Mouse (Mus musculus) liver, embryonic 15.5 days (tissue): ENCODE measurements around the gene Gstp3. TPM values are rescaled to one million over a fixed set of nuclear protein-coding genes. Genes with fewer than 3 reads are reported as not detected.

Source experiments
- ATAC-seq: fragments of 200-750 bp; cut with Nextera tagmentation; 2 replicates; pipeline ENCODE4 v1.8.0; 2017; ENCODE audit warnings: moderate number of reproducible peaks, mild to moderate bottlenecking, moderate library complexity; ENCODE audit not compliant: insufficient read depth
- H3K27ac ChIP-seq: fragments of 300-500 bp; sonication (generic); replicated peaks from 2 replicates; pipeline ENCODE4 v1.5.1; 2015; ENCODE audit warnings: mild to moderate bottlenecking, inconsistent platforms
- H3K27me3 ChIP-seq: fragments of 300-500 bp; sonication (generic); 2 replicates; pipeline ENCODE4 v1.6.1; 2015; ENCODE audit warnings: mild to moderate bottlenecking, inconsistent platforms
- H3K36me3 ChIP-seq: fragments of 300-500 bp; sonication (generic); replicated peaks from 2 replicates; pipeline ENCODE4 v1.6.1; 2015; ENCODE audit warnings: moderate library complexity, mild to moderate bottlenecking, inconsistent platforms
- H3K4me1 ChIP-seq: fragments of 300-500 bp; sonication (generic); replicated peaks from 2 replicates; pipeline ENCODE4 v1.6.1; 2015; ENCODE audit warnings: inconsistent platforms
- H3K4me2 ChIP-seq: fragments of 300-500 bp; sonication (generic); 2 replicates; pipeline ENCODE4 v1.6.1; 2015; ENCODE audit warnings: moderate library complexity, mild to moderate bottlenecking, inconsistent platforms
- H3K4me3 ChIP-seq: fragments of 300-500 bp; sonication (generic); replicated peaks from 2 replicates; pipeline ENCODE4 v1.5.1; 2015; ENCODE audit warnings: mild to moderate bottlenecking, inconsistent platforms
- H3K9ac ChIP-seq: fragments of 300-500 bp; sonication (generic); 2 replicates; pipeline ENCODE4 v1.6.1; 2015; ENCODE audit warnings: moderate library complexity, mild to moderate bottlenecking, inconsistent platforms
- H3K9me3 ChIP-seq: fragments of 300-500 bp; sonication (generic); replicated peaks from 2 replicates; pipeline ENCODE4 v1.6.1; 2016; ENCODE audit warnings: inconsistent platforms
- WGBS: fragments of 180-500 bp; shearing (Covaris S2); methylation state at CpG from one replicate; pipeline ENCODE4 v1.1.7; 2015; ENCODE audit warnings: mixed read lengths; ENCODE audit not compliant: insufficient replicate concordance; 5-methylcytosine and 5-hydroxymethylcytosine counted together
- polyA plus RNA-seq: library from polyadenylated mRNA; unstranded; fragments of >200 nt; fragmentation: Nextera tagmentation; extraction: Ambion mirVana; gene quantifications from 2 replicates; pipeline ENCODE4 v1.2.1, GENCODE M21; 2015

Gene Gstp3
- polyA plus RNA-seq, 1 experiment from 2014 or later = 77.6 TPM

DNA sequence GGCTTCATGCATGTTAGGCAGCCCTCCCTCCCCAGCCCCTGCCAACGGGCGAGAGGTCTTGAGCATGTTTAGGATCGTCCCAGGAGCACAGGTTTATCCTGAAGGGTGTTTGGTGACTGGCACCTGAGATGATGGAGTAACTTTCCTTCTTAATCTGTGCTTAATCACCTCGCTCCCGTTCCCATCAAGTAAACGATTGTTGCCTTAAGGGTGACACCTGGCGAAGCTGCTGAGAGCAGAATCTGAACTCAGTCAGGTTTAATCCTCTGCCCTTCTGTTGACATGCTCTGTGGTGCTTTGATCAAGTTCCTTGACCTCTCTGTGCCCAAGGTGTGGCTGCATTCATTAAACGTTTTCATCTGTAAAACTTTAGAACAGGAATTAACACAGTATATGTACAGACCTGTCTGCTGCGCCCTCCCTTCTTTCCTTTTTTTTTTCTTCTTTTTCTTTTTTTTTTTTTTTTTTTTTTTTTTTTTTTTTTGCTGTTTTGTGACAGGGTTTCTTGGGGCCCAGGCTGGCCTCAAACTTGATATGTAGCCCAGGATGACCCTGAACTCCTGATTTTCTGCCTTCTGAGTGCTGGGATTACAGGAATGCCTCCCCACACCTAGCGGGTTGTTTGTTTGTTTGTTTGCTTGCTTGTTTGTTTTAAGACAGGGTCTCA lies 41.3 kb downstream of the Gstp3 start:
- no peak overlapping the region for H3K4me2 ChIP-seq
- H3K9me3 ChIP-seq = no peaks in the 10 kb centered on the region
- no peak overlapping the region for H3K9ac ChIP-seq
- 66% methylated on average over 10 of the region's 10 CpGs for WGBS
- ATAC-seq = no peak
- no peaks in the 10 kb centered on the region for H3K27me3 ChIP-seq
- no peaks in the 10 kb centered on the region for H3K36me3 ChIP-seq
- H3K4me3 ChIP-seq = no peak overlapping the region
- H3K27ac ChIP-seq = no peak overlapping the region
- peaks cover 42% of the 10 kb centered on the region for H3K4me1 ChIP-seq

DNA sequence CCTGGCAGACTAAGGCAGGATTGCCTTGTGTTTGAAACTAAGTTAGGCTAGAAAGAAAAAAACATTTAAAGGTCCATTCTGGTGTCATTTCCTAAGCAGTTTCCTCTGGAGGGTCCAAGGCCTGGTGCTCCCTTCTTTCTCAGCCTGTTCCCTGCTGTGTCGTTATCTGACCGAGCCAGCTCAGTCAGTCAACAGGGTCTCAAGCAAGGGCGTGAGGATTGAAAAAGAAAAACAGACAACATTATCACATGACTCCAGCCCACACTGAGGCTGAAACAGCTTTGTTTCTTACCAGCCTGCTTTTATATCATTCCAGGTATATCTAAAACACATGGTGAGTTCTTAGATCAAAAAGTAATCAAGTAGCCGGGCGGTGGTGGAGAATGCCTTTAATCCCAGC lies 43.7 kb downstream of the Gstp3 start:
- H3K9ac ChIP-seq = no peak overlapping the region
- H3K4me3 ChIP-seq = no peak overlapping the region
- peak overlapping the region; percentile 0; the same call in 1 of the 2 replicates for H3K4me2 ChIP-seq
- 22% methylated on average over 5 of the region's 5 CpGs for WGBS
- no peaks in the 10 kb centered on the region for H3K27me3 ChIP-seq
- no peak for ATAC-seq
- 0 out of 2 replicates have a peak, but pooled peaks cover 6% of the 10 kb centered on the region for H3K36me3 ChIP-seq
- H3K9me3 ChIP-seq = no peaks in the 10 kb centered on the region
- peak overlapping the region; percentile 78 for H3K27ac ChIP-seq
- peaks cover 59% of the 10 kb centered on the region for H3K4me1 ChIP-seq

DNA sequence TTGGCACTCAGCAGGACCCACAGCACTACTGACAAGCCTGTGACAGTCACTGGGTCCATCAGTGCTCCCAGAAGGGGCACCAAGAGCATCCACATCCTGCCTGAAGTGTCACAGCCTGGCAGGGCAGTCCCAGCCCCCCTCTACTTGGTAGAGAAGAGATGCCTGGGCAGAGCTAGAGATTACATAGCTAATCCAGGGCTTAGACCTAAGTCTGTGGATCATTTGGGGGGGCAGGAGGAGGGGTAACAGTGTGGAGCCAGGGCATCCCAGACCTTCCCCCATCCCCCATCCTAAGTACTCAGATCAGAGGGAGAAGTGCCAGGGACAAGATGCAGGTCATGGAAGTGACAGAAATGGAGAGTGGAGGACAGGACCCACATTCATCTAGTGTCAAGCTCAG lies 44.6 kb downstream of the Gstp3 start:
- Histone ChIP-seq H3K9ac (0 out of 2 replicates have a peak overlapping the region, but pooled peaks have one; percentile 2), H3K36me3 (peaks cover 13% of the 10 kb centered on the region), H3K4me2 (no peak overlapping the region), H3K9me3 (no peaks in the 10 kb centered on the region), H3K4me1 (peaks cover 59% of the 10 kb centered on the region), H3K27me3 (no peaks in the 10 kb centered on the region), H3K4me3 (no peak overlapping the region), H3K27ac (peak overlapping the region; percentile 78)
- ATAC-seq = no peak

DNA sequence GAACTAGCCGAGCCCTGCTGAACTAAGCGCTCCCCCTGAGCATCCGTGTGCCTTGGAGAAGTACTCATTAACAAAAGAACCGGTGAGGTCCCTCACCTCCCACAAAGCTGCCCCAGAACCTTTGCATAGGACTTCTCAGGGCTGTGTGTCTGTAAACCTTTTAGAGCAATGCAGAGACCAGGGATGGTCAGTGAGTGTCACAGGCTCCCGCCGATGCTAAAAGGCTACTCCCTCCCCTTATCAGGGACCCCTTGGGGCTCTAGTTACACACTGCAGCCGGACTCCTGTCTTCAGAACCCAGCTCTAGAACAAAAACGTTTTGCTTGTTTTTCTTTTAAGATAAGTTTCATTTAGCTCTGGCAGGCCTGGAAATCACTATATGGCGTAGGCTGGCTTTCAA lies 46.3 kb downstream of the Gstp3 start:
- peak; percentile 49 for ATAC-seq
- H3K9ac ChIP-seq = peak overlapping the region; percentile 63
- 9% methylated on average over 9 of the region's 9 CpGs for WGBS
- peaks cover 30% of the 10 kb centered on the region for H3K36me3 ChIP-seq
- H3K4me1 ChIP-seq = peaks cover 45% of the 10 kb centered on the region
- peak overlapping the region; percentile 83 for H3K4me3 ChIP-seq
- no peaks in the 10 kb centered on the region for H3K27me3 ChIP-seq
- peak overlapping the region; percentile 80 for H3K27ac ChIP-seq
- peak overlapping the region; percentile 78 for H3K4me2 ChIP-seq
- H3K9me3 ChIP-seq = no peaks in the 10 kb centered on the region

DNA sequence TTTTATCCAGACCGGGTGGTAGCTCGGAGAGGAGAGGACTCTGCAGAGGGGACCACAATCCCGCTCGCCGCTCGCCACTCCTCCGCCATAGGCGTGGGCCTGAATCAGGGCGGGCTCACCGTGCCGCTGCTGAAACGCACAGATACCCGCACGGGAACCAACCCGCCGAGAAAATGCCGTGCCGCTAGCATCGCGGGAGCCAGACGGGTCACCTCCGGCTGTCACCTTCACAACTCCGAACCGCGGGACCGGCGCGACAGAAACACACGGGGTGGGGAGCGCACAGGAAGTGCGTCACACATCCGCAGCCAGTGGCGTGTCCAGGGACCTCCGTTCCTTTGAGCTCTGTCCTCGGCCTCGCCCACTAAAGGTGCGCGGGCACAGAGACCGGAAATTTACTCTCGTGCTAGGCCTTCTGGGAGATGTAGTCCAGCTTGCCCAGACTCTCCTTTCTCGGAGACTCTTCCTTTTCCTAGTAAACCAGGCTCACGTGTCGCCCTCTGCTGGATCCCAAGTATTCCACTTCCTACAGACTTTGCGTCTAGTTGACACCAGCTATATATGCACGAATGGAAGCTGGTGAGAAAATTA lies 46.8 kb downstream of the Gstp3 start, which contains the start of gene Ndufv1:
TSS of gene Ndufv1 (minus strand) at position 375 of the 591 bp plus-strand sequence.
- WGBS = under 1% methylated on average over 45 of the region's 45 CpGs

DNA sequence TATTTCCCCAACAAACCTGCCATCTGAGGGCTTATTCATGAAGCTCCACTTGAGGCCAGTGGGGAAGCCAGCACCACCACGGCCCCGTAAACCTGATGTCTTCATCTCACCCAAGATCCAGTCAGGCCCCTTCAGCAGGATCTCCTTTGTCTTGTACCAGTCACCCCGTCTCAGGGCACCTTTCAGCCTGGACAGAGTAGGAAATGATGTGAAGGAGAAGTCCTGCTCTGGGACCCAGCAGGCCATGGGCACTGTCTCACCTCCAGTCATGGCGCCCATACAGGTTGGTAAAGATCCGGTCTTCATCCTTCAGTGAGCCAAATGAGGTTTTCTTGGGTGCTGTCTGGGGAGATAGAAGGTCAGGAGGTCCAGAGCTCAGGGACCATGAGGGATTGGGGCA lies 48.3 kb downstream of the Gstp3 start:
- H3K9me3 ChIP-seq = no peaks in the 10 kb centered on the region
- H3K27me3 ChIP-seq = no peaks in the 10 kb centered on the region
- WGBS = 87% methylated on average over 5 of the region's 5 CpGs
- no peak for ATAC-seq
- H3K4me1 ChIP-seq = peaks cover 41% of the 10 kb centered on the region
- peaks cover 50% of the 10 kb centered on the region for H3K36me3 ChIP-seq
- no peak overlapping the region for H3K27ac ChIP-seq
- peak overlapping the region; percentile 83 for H3K4me3 ChIP-seq
- no peak overlapping the region for H3K9ac ChIP-seq
- H3K4me2 ChIP-seq = peak overlapping the region; percentile 78

More for the DNA sequence above, 46.8 kb downstream of the Gstp3 start, which contains the start of gene Ndufv1:
- Histone ChIP-seq H3K4me3 (peak within 1 kb of the TSS; percentile 83), H3K27me3 (no peaks in the 10 kb centered on the region), H3K9me3 (no peaks in the 10 kb centered on the region), H3K4me1 (peaks cover 45% of the 10 kb centered on the region), H3K27ac (peak within 1 kb of the TSS; percentile 86), H3K36me3 (peaks cover 35% of the 10 kb centered on the region), H3K4me2 (peak within 1 kb of the TSS; percentile 78), H3K9ac (peak within 1 kb of the TSS; percentile 76)
- ATAC-seq = peak; percentile 98

Other genes starting within 250 kb of the Gstp3 start
- gene Chka, start 207.8 kb downstream of the Gstp3 start, polyA plus RNA-seq = 20.1 and 24.8 TPM in 2 replicates
- gene Tcirg1, start 152.4 kb downstream of the Gstp3 start, polyA plus RNA-seq = 29.5 and 38.6 TPM in 2 replicates
- 168 and 173 TPM in 2 replicates for gene Ndufs8, start 146.8 kb downstream of the Gstp3 start, polyA plus RNA-seq
- 8.7 and 9.4 TPM in 2 replicates for gene Aldh3b1, start 129.8 kb downstream of the Gstp3 start, polyA plus RNA-seq
- 32.2 and 36.8 TPM in 2 replicates for gene Unc93b1, start 124.4 kb downstream of the Gstp3 start, polyA plus RNA-seq
- gene Aldh3b3, start 100.9 kb downstream of the Gstp3 start, polyA plus RNA-seq = 0.03 TPM in 1 of 2 replicates, not detected in the other
- 0.18 and 0.32 TPM in 2 replicates for gene Aldh3b2, start 87.2 kb downstream of the Gstp3 start, polyA plus RNA-seq
- 10.8 and 11.1 TPM in 2 replicates for gene Acy3, start 73.0 kb downstream of the Gstp3 start, polyA plus RNA-seq
- gene Tbx10, start 66.8 kb downstream of the Gstp3 start, polyA plus RNA-seq = 0.21 and 0.33 TPM in 2 replicates
- gene Nudt8, start 59.0 kb downstream of the Gstp3 start, polyA plus RNA-seq = 13.3 and 13.8 TPM in 2 replicates
- gene Gm49405, start 58.9 kb downstream of the Gstp3 start, polyA plus RNA-seq = 0.45 and 0.48 TPM in 2 replicates
- 0.38 and 0.78 TPM in 2 replicates for gene Doc2g, start 56.3 kb downstream of the Gstp3 start, polyA plus RNA-seq
- gene Ndufv1, start 46.8 kb downstream of the Gstp3 start, polyA plus RNA-seq = 152 and 163 TPM in 2 replicates
- 752 and 794 TPM in 2 replicates for gene Gstp1, start 21.6 kb downstream of the Gstp3 start, polyA plus RNA-seq
- gene Gstp2, start 13.5 kb downstream of the Gstp3 start, polyA plus RNA-seq = 7.7 and 8.0 TPM in 2 replicates
- gene Cabp2, start 22.0 kb upstream of the Gstp3 start, polyA plus RNA-seq = 0.29 and 0.38 TPM in 2 replicates
- 115 and 127 TPM in 2 replicates for gene Cdk2ap2, start 37.6 kb upstream of the Gstp3 start, polyA plus RNA-seq
- gene Pitpnm1, start 40.4 kb upstream of the Gstp3 start, polyA plus RNA-seq = 6.0 and 7.9 TPM in 2 replicates
- gene Aip, start 66.3 kb upstream of the Gstp3 start, polyA plus RNA-seq = 35.8 and 38.3 TPM in 2 replicates
- gene Gpr152, start 80.2 kb upstream of the Gstp3 start, polyA plus RNA-seq = not detected in 2 replicates
- gene Cabp4, start 84.5 kb upstream of the Gstp3 start, polyA plus RNA-seq = 0.13 TPM in 2 replicates
- 71.8 and 77.5 TPM in 2 replicates for gene Coro1b, start 89.0 kb upstream of the Gstp3 start, polyA plus RNA-seq
- gene Ptprcap, start 94.0 kb upstream of the Gstp3 start, polyA plus RNA-seq = 15.6 and 17.5 TPM in 2 replicates
- gene Rps6kb2, start 103.8 kb upstream of the Gstp3 start, polyA plus RNA-seq = 32.8 and 34.2 TPM in 2 replicates
- 0.64 and 0.76 TPM in 2 replicates for gene Carns1, start 115.9 kb upstream of the Gstp3 start, polyA plus RNA-seq
- gene Tbc1d10c, start 131.7 kb upstream of the Gstp3 start, polyA plus RNA-seq = 5.5 and 7.0 TPM in 2 replicates
- 414 and 425 TPM in 2 replicates for gene Ppp1ca, start 132.5 kb upstream of the Gstp3 start, polyA plus RNA-seq
- 15.6 and 16.5 TPM in 2 replicates for gene Rad9a, start 142.1 kb upstream of the Gstp3 start, polyA plus RNA-seq
- gene Clcf1, start 154.7 kb upstream of the Gstp3 start, polyA plus RNA-seq = 0.38 and 0.56 TPM in 2 replicates
- not detected in 2 replicates for gene AC109138.7, start 154.8 kb upstream of the Gstp3 start, polyA plus RNA-seq
- 13.1 and 15.0 TPM in 2 replicates for gene Pold4, start 172.3 kb upstream of the Gstp3 start, polyA plus RNA-seq
- gene Ssh3, start 209.6 kb upstream of the Gstp3 start, polyA plus RNA-seq = 2.0 and 2.3 TPM in 2 replicates
- 0.90 and 1.5 TPM in 2 replicates for gene Ankrd13d, start 223.6 kb upstream of the Gstp3 start, polyA plus RNA-seq
- 12.4 and 13.2 TPM in 2 replicates for gene Grk2, start 246.7 kb upstream of the Gstp3 start, polyA plus RNA-seq